Mouse (Mus musculus) liver, postnatal 0 days (tissue): Measurements from ENCODE around the gene Pccb.

Source experiments
- CTCF ChIP-seq: sonication (generic); IDR thresholded peaks from 2 replicates; pipeline ENCODE4 v1.5.1; 2016; ENCODE audit warnings: antibody characterized with exemption, low read depth
- EP300 ChIP-seq: IDR thresholded peaks from 2 replicates; pipeline ENCODE4 v1.6.1; 2016; ENCODE audit warnings: antibody characterized with exemption, low read depth, mild to moderate bottlenecking

GRCm38 (mm10) chr9:101015324-101015723 is 19.4 kb downstream of the Pccb start:
- no peak for TF ChIP-seq CTCF
- TF ChIP-seq EP300: no peak
